Mouse (Mus musculus) limb, embryonic 14.5 days (tissue): ENCODE measurements around the gene Adcy4. TPM values are rescaled to one million over a fixed set of nuclear protein-coding genes. Genes with fewer than 3 reads are reported as not detected.

ENCODE experiments used
- ATAC-seq: fragments of 200-750 bp; cut with Nextera tagmentation; 2 replicates; pipeline ENCODE4 v1.8.0; 2017; ENCODE audit warnings: low read depth, moderate number of reproducible peaks, moderate TSS enrichment; ENCODE audit not compliant: low FRiP score
- DNase-seq: peaks from one replicate; pipeline ENCODE4 v3.0.0-alpha.2; 2015; ENCODE audit warnings: low spot score
- H3K27ac ChIP-seq: fragments of 300-500 bp; sonication (generic); replicated peaks from 2 replicates; pipeline ENCODE4 v1.5.1; 2014; ENCODE audit warnings: low read depth, mild to moderate bottlenecking, low read length, moderate library complexity, mixed read lengths
- H3K27me3 ChIP-seq: fragments of 300-500 bp; sonication (generic); 2 replicates; pipeline ENCODE4 v1.6.1; 2014; ENCODE audit warnings: low read length, mixed read lengths; ENCODE audit not compliant: control insufficient read depth, insufficient read depth
- H3K36me3 ChIP-seq: fragments of 300-500 bp; sonication (generic); 2 replicates; pipeline ENCODE4 v1.6.1; 2014; ENCODE audit warnings: mild to moderate bottlenecking, low read length, moderate library complexity, mixed read lengths; ENCODE audit not compliant: control insufficient read depth, insufficient read depth
- H3K4me1 ChIP-seq: fragments of 300-500 bp; sonication (generic); 2 replicates; pipeline ENCODE4 v1.6.1; 2014; ENCODE audit warnings: antibody characterized with exemption, low read length, mixed read lengths; ENCODE audit not compliant: control insufficient read depth, insufficient read depth
- H3K4me2 ChIP-seq: fragments of 300-500 bp; sonication (generic); replicated peaks from 2 replicates; pipeline ENCODE4 v1.6.1; 2014; ENCODE audit warnings: low read depth, mild to moderate bottlenecking, low read length, moderate library complexity; ENCODE audit not compliant: severe bottlenecking
- H3K4me3 ChIP-seq: fragments of 300-500 bp; sonication (generic); replicated peaks from 2 replicates; pipeline ENCODE4 v1.5.1; 2014; ENCODE audit warnings: low read length
- H3K9ac ChIP-seq: fragments of 300-500 bp; sonication (generic); 2 replicates; pipeline ENCODE4 v1.6.1; 2014; ENCODE audit warnings: mild to moderate bottlenecking, low read depth, low read length, moderate library complexity; ENCODE audit not compliant: severe bottlenecking
- H3K9me3 ChIP-seq: fragments of 300-500 bp; sonication (generic); 2 replicates; pipeline ENCODE4 v1.6.1; 2016; ENCODE audit warnings: low read length; ENCODE audit not compliant: control insufficient read depth
- POLR2A ChIP-seq: fragments of 200-500 bp; IDR thresholded peaks from 2 replicates; pipeline ENCODE4 v1.8.0; 2012; ENCODE audit warnings: inconsistent platforms, mild to moderate bottlenecking, moderate library complexity, borderline replicate concordance; ENCODE audit not compliant: insufficient read depth, insufficient read length; ENCODE audit errors: extremely low read depth
- WGBS: fragments of 180-500 bp; shearing (Covaris S2); extraction: QIAGEN DNeasy Blood & Tissue Kit; methylation state at CpG from one replicate; pipeline ENCODE4 v1.1.7; 2014; 5-methylcytosine and 5-hydroxymethylcytosine counted together
- polyA plus RNA-seq, 2 experiments: library from polyadenylated mRNA; depleted of rRNA in 1 of 2; stranded (reverse) in 1 of 2; unstranded in 1 of 2; fragments of >200 nt; fragmentation: Nextera tagmentation in 1 of 2; extraction: Ambion mirVana in 1 of 2; gene quantifications; 2 replicates each; pipeline versions ENCODE4 v1.2.1 to v1.2.3; 2012 to 2014

Adcy4 gene
- polyA plus RNA-seq, 2 experiments = 16.8 to 32.4 TPM

- Histone ChIP-seq H3K4me2 (peak overlapping the region; percentile 94), H3K27me3 (no peaks in the 10 kb centered on the region), H3K4me3 (peak overlapping the region; percentile 96), H3K4me1 (peaks cover 22% of the 10 kb centered on the region), H3K9ac (peak overlapping the region; percentile 97), H3K27ac (peak overlapping the region; percentile 58; the same call in 1 of the 2 replicates), H3K9me3 (no peaks in the 10 kb centered on the region), H3K36me3 (peaks cover 56% of the 10 kb centered on the region)
- ATAC-seq (no peak), DNase-seq (no peak)
- WGBS = 6% methylated on average over 41 of the region's 41 CpGs
- no peak for TF ChIP-seq POLR2A
These were observed 42.9 kb upstream of the Adcy4 start for GRCm38 (mm10) chr14:55826551-55827340.

- H3K4me3 ChIP-seq = peak overlapping the region; percentile 96
- H3K27me3 ChIP-seq = no peaks in the 10 kb centered on the region
- H3K36me3 ChIP-seq = peaks cover 50% of the 10 kb centered on the region
- H3K27ac ChIP-seq = peak overlapping the region; percentile 96
- H3K9ac ChIP-seq = peak overlapping the region; percentile 97
- DNase-seq (no peak), ATAC-seq (no peak)
- no peaks in the 10 kb centered on the region for H3K9me3 ChIP-seq
- H3K4me1 ChIP-seq = peaks cover 22% of the 10 kb centered on the region
- no peak for TF ChIP-seq POLR2A
- under 1% methylated on average over 15 of the region's 15 CpGs for WGBS
- H3K4me2 ChIP-seq = peak overlapping the region; percentile 94
These were observed 42.2 kb upstream of the Adcy4 start for GRCm38 (mm10) chr14:55826142-55826541.

GRCm38 (mm10) chr14:55825216-55826051, 41.5 kb upstream of the Adcy4 start:
- Histone ChIP-seq H3K27me3 (no peaks in the 10 kb centered on the region), H3K4me3 (peak overlapping the region; percentile 96), H3K27ac (peak overlapping the region; percentile 96), H3K36me3 (peaks cover 43% of the 10 kb centered on the region), H3K4me2 (peak overlapping the region; percentile 94), H3K4me1 (peaks cover 22% of the 10 kb centered on the region), H3K9me3 (no peaks in the 10 kb centered on the region), H3K9ac (peak overlapping the region; percentile 97)
- no peak for TF ChIP-seq POLR2A
- ATAC-seq (peak; percentile 14; the same call in 1 of the 2 replicates), DNase-seq (peak; percentile 84)
- WGBS = 1% methylated on average over 16 of the region's 37 CpGs

- Histone ChIP-seq H3K27ac (peak overlapping the region; percentile 96), H3K9me3 (no peaks in the 10 kb centered on the region), H3K9ac (peak overlapping the region; percentile 97), H3K4me2 (peak overlapping the region; percentile 94), H3K36me3 (peaks cover 35% of the 10 kb centered on the region), H3K27me3 (no peaks in the 10 kb centered on the region), H3K4me1 (peaks cover 22% of the 10 kb centered on the region), H3K4me3 (peak overlapping the region; percentile 96)
- DNase-seq (peak; percentile 91), ATAC-seq (peak; percentile 67)
- 0% methylated on average over 32 of the region's 32 CpGs for WGBS
- peak; percentile 34; the same call in 1 of the 2 replicates for TF ChIP-seq POLR2A
These were observed 40.8 kb upstream of the Adcy4 start for GRCm38 (mm10) chr14:55824481-55825215.

- DNase-seq (peak; percentile 68), ATAC-seq (no peak)
- H3K9me3 ChIP-seq = no peaks in the 10 kb centered on the region
- no peaks in the 10 kb centered on the region for H3K27me3 ChIP-seq
- H3K27ac ChIP-seq = peak overlapping the region; percentile 96
- H3K4me1 ChIP-seq = peaks cover 22% of the 10 kb centered on the region
- peak overlapping the region; percentile 94 for H3K4me2 ChIP-seq
- H3K4me3 ChIP-seq = peak overlapping the region; percentile 96
- H3K9ac ChIP-seq = peak overlapping the region; percentile 59
- no peak for TF ChIP-seq POLR2A
- H3K36me3 ChIP-seq = peaks cover 29% of the 10 kb centered on the region
- WGBS = 2% methylated on average over 10 of the region's 10 CpGs
These were observed 40.1 kb upstream of the Adcy4 start for GRCm38 (mm10) chr14:55824001-55824480.
